Mouse (Mus musculus): ENCODE measurements around the gene Scn10a. TPM values are rescaled to one million over a fixed set of nuclear protein-coding genes. Genes with fewer than 3 reads are reported as not detected.

Gene Scn10a
- 0.02 TPM in 2 replicates for polyA plus RNA-seq (2015; fragmentation: Nextera tagmentation; extraction: Ambion mirVana)

DNA sequence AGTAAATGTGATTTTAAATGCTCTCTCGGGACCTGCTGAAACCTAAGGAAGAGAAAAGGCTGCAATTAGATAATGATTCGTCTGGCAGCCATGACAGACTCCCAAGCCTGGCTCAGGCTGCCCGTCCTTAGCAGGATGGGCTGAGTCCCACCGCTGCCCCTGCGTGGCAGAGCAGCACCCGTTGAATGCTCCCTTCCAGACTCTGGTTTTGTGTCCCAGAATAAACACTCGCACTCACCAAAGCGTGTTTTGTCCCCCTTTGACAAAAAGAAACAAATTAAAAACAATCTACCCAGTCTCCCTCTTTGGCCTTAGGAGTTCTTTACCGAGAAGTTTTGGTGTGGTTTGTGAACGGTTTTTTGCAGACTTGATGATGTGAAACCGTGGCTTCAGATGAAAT lies at the start of gene Scn10a:
TSS of gene Scn10a (minus strand) at position 101 of the 400 bp plus-strand sequence.
- H3K27ac ChIP-seq (ENCODE audit: low read length) = no peak within 1 kb of the TSS
- H3K9me3 ChIP-seq (ENCODE audit: low read length) = no peaks in the 10 kb centered on the region
- no peak within 1 kb of the TSS for H3K4me2 ChIP-seq (replicated peaks; ENCODE audit: low read depth, low read length)
- no peak within 1 kb of the TSS for H3K9ac ChIP-seq (replicated peaks; ENCODE audit: low read depth)
- TF ChIP-seq CTCF (IDR thresholded peaks at IDR 0.05) (no peak), EP300 (IDR thresholded peaks at IDR 0.05) (no peak)
- no peak within 1 kb of the TSS for H3K4me3 ChIP-seq (ENCODE audit: low read depth, low read length)
- no peaks in the 10 kb centered on the region for H3K36me3 ChIP-seq (ENCODE audit: insufficient read depth, low read length)
- no peaks in the 10 kb centered on the region for H3K27me3 ChIP-seq (replicated peaks; ENCODE audit: insufficient read depth, low read length)
- 76% methylated on average over 11 of the region's 11 CpGs for WGBS
- no peaks in the 10 kb centered on the region for H3K4me1 ChIP-seq (ENCODE audit: insufficient read depth, low read depth, low read length)
- no peak for ATAC-seq
- DNase-seq (ENCODE audit: low spot score) = no peak

DNA sequence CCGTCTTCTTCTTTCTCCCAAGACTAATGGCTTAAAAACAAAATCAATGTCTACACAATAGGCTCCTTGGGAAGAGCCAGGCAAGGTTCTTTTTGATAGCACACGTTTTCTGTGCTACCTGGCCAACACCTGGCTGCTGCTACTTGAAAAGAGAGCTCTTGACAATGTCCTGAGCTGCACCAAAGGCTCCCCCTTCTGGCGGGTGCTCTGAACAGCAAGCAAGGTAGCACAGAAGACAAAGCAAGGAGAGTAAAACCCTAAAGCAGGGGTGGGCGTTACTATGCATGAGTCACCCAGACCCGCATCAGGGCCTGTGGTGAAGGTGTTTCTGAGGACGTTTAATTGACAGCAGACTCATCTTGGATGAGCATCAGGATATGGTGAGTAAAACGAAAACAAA lies 49.5 kb upstream of the Scn10a start:
- no peak overlapping the region for H3K4me2 ChIP-seq (replicated peaks; ENCODE audit: low read depth, low read length)
- peak; percentile 56 for DNase-seq (ENCODE audit: low spot score)
- no peak overlapping the region for H3K4me3 ChIP-seq (ENCODE audit: low read depth, low read length)
- H3K27me3 ChIP-seq (replicated peaks; ENCODE audit: insufficient read depth, low read length) = no peaks in the 10 kb centered on the region
- WGBS = 28% methylated on average over 7 of the region's 7 CpGs
- no peak overlapping the region for H3K9ac ChIP-seq (replicated peaks; ENCODE audit: low read depth)
- no peaks in the 10 kb centered on the region for H3K36me3 ChIP-seq (ENCODE audit: insufficient read depth, low read length)
- H3K4me1 ChIP-seq (ENCODE audit: insufficient read depth, low read depth, low read length) = no peaks in the 10 kb centered on the region
- TF ChIP-seq EP300 (IDR thresholded peaks at IDR 0.05) (no peak), CTCF (IDR thresholded peaks at IDR 0.05) (peak; percentile 69)
- H3K27ac ChIP-seq (ENCODE audit: low read length) = no peak overlapping the region
- no peaks in the 10 kb centered on the region for H3K9me3 ChIP-seq (ENCODE audit: low read length)
- no peak for ATAC-seq

DNA sequence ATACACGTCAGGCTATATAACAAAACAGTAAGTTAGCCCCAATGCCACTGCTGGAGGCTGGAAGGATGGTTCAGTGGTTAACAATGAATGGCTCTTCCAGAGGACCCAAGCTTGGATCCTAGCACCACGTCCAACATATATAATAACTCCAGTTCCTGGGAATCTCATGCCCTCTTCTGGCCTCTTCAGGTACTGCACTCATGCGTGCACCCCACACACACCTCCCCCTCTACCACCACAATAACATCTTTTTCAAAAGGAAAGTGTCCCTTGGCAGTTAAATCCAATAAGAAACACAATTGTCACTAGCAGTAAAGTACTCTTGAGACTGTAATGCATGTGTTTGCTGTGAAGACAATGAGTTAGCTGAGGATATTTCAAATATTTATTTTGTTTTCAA lies 41.1 kb upstream of the Scn10a start:
- Histone ChIP-seq H3K27ac (ENCODE audit: low read length) (no peak overlapping the region), H3K27me3 (replicated peaks; ENCODE audit: insufficient read depth, low read length) (no peaks in the 10 kb centered on the region), H3K4me1 (ENCODE audit: insufficient read depth, low read depth, low read length) (no peaks in the 10 kb centered on the region), H3K9me3 (ENCODE audit: low read length) (no peaks in the 10 kb centered on the region), H3K9ac (replicated peaks; ENCODE audit: low read depth) (no peak overlapping the region), H3K4me2 (replicated peaks; ENCODE audit: low read depth, low read length) (no peak overlapping the region), H3K36me3 (ENCODE audit: insufficient read depth, low read length) (no peaks in the 10 kb centered on the region), H3K4me3 (ENCODE audit: low read depth, low read length) (no peak overlapping the region)
- DNase-seq (ENCODE audit: low spot score) (no peak), ATAC-seq (no peak)
- TF ChIP-seq CTCF (IDR thresholded peaks at IDR 0.05) = no peak; the same call in 1 of the 2 replicates
- TF ChIP-seq EP300 (IDR thresholded peaks at IDR 0.05) = no peak
- 86% methylated on average over 3 of the region's 3 CpGs for WGBS

DNA sequence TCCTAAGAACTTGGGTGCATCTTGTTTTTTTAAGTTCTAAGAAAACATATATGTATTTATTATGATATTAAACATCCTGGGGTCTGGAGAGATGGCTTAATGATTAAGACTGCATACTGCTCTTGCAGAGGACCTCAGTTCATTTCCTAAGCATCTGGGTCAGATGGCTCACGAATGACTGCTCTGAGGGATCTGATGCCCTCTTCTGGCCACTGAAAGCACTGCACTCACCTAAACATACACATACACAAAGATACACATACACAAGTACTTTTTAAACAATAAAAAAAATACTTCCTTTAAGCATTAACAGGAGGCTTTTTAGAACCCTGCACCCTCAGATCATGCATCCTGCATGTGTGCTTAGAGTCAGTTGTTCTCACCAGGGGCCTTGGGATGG lies 40.3 kb upstream of the Scn10a start:
- WGBS = 84% methylated on average over 1 of the region's 1 CpGs
- no peaks in the 10 kb centered on the region for H3K4me1 ChIP-seq (ENCODE audit: insufficient read depth, low read depth, low read length)
- no peak overlapping the region for H3K4me3 ChIP-seq (ENCODE audit: low read depth, low read length)
- H3K27ac ChIP-seq (ENCODE audit: low read length) = no peak overlapping the region
- DNase-seq (ENCODE audit: low spot score) = no peak
- H3K9ac ChIP-seq (replicated peaks; ENCODE audit: low read depth) = no peak overlapping the region
- no peak for TF ChIP-seq EP300 (IDR thresholded peaks at IDR 0.05)
- TF ChIP-seq CTCF (IDR thresholded peaks at IDR 0.05) = no peak
- H3K4me2 ChIP-seq (replicated peaks; ENCODE audit: low read depth, low read length) = no peak overlapping the region
- H3K27me3 ChIP-seq (replicated peaks; ENCODE audit: insufficient read depth, low read length) = no peaks in the 10 kb centered on the region
- no peak for ATAC-seq
- no peaks in the 10 kb centered on the region for H3K36me3 ChIP-seq (ENCODE audit: insufficient read depth, low read length)
- H3K9me3 ChIP-seq (ENCODE audit: low read length) = no peaks in the 10 kb centered on the region

DNA sequence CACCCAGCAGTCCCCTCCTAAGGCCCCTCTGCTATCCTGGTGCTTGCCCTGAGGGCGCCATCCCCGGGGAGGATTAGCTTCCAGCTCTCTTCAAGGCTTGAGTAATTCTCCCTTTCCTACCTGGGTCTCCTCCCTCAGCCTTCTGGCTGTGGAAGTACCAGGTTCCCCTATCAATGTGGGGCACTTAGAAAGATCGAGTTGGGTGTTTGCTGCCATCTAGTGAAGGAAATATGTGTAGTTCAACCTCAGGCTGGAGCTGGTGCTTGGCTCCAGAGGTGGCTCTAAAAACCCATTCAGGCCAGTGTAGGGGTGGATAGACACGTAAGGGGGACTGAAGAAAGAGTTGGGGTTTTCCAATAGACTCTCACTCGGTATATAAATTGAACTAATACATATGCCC lies 32.4 kb upstream of the Scn10a start:
- TF ChIP-seq EP300 (IDR thresholded peaks at IDR 0.05) = no peak
- TF ChIP-seq CTCF (IDR thresholded peaks at IDR 0.05) = peak; percentile 65
- ATAC-seq = no peak

DNA sequence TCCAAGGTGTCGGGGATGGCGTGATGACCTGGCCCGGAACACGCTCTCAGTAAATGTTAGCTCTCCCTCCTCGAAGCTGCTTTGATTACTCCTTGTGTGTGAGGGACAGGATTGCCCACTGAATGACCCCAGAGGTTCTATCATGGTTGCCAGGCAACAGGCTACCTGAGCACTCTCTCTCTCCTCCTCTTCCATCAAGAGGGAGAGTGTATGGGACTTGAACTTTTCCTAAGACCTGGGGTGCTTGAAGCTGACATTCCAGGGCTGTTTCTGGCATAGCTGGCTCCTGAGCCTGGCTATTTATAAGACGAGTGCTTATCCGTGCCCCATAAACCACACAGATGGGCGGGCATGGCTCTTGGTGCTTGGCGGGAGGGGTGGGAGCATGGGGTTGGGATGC lies 30.0 kb upstream of the Scn10a start:
- Histone ChIP-seq H3K27me3 (replicated peaks; ENCODE audit: insufficient read depth, low read length) (no peaks in the 10 kb centered on the region), H3K9me3 (ENCODE audit: low read length) (no peaks in the 10 kb centered on the region), H3K27ac (ENCODE audit: low read length) (no peak overlapping the region), H3K4me2 (replicated peaks; ENCODE audit: low read depth, low read length) (no peak overlapping the region), H3K4me3 (ENCODE audit: low read depth, low read length) (no peak overlapping the region), H3K36me3 (ENCODE audit: insufficient read depth, low read length) (no peaks in the 10 kb centered on the region), H3K9ac (replicated peaks; ENCODE audit: low read depth) (no peak overlapping the region), H3K4me1 (ENCODE audit: insufficient read depth, low read depth, low read length) (no peaks in the 10 kb centered on the region)
- 49% methylated on average over 9 of the region's 9 CpGs for WGBS
- DNase-seq (ENCODE audit: low spot score) = peak; percentile 12
- peak; percentile 48; the same call in 1 of the 2 replicates for ATAC-seq
- TF ChIP-seq EP300 (IDR thresholded peaks at IDR 0.05) (no peak), CTCF (IDR thresholded peaks at IDR 0.05) (no peak)

More for the DNA sequence above, 32.4 kb upstream of the Scn10a start:
- H3K9ac ChIP-seq (replicated peaks; ENCODE audit: low read depth) = no peak overlapping the region
- 8% methylated on average over 5 of the region's 5 CpGs for whole genome bisulfite sequencing
- no peaks in the 10 kb centered on the region for H3K27me3 ChIP-seq (replicated peaks; ENCODE audit: insufficient read depth, low read length)
- no peak overlapping the region for H3K27ac ChIP-seq (ENCODE audit: low read length)
- peak; percentile 39 for DNase-seq (ENCODE audit: low spot score)
- H3K4me2 ChIP-seq (replicated peaks; ENCODE audit: low read depth, low read length) = no peak overlapping the region
- H3K4me1 ChIP-seq (ENCODE audit: insufficient read depth, low read depth, low read length) = no peaks in the 10 kb centered on the region
- no peaks in the 10 kb centered on the region for H3K9me3 ChIP-seq (ENCODE audit: low read length)
- no peak overlapping the region for H3K4me3 ChIP-seq (ENCODE audit: low read depth, low read length)
- no peaks in the 10 kb centered on the region for H3K36me3 ChIP-seq (ENCODE audit: insufficient read depth, low read length)

DNA sequence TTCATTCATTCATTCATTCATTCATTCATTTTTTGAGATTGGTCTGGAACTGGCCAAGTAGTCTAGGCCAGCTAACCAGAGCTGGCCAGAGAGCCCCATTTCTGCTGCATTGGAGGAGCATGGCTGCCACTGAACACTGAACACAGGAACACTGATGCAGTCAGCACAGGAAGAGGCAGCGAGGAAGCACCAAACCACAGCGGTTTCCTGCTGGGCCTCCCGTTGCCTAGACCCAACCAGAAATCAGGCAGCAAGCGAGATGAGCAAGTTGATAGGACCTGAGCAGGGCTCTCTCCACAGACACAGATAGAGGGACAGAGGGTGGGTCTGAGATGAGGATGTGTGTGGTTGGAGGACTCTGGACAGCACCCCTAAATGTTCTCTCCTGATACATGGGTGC lies 24.8 kb upstream of the Scn10a start:
- Histone ChIP-seq H3K4me2 (replicated peaks; ENCODE audit: low read depth, low read length) (no peak overlapping the region), H3K27me3 (replicated peaks; ENCODE audit: insufficient read depth, low read length) (no peaks in the 10 kb centered on the region), H3K36me3 (ENCODE audit: insufficient read depth, low read length) (no peaks in the 10 kb centered on the region), H3K4me1 (ENCODE audit: insufficient read depth, low read depth, low read length) (no peaks in the 10 kb centered on the region), H3K9me3 (ENCODE audit: low read length) (no peaks in the 10 kb centered on the region), H3K9ac (replicated peaks; ENCODE audit: low read depth) (no peak overlapping the region), H3K27ac (ENCODE audit: low read length) (no peak overlapping the region), H3K4me3 (ENCODE audit: low read depth, low read length) (no peak overlapping the region)
- 60% methylated on average over 4 of the region's 4 CpGs for WGBS
- ATAC-seq = no peak
- no peak for DNase-seq (ENCODE audit: low spot score)
- no peak for TF ChIP-seq EP300 (IDR thresholded peaks at IDR 0.05)
- TF ChIP-seq CTCF (IDR thresholded peaks at IDR 0.05) = no peak
